Comparison of ENCODE assay signal across 22 mouse cellular contexts in the genomic region with DNA sequence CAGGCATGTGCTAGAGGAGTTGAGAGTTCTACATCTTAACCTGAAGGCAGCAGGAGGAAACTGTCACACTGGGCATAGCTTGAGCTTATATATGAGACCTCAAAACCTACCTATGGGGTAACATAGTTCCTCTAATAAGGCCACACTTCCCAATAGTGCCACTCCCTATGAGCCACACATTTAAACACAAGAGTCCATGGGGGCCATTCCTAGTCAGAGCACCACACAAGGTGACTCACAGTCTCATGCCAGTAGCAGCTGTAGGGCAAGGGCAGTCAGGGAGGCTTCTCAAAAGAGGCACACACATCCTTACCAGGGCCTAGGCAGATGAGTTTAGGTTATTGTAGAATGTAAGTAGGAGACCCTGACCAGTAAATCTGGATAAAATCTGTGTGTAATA.
DNase-seq lines count a peak whose midpoint lies in the region; ATAC-seq and TF ChIP-seq lines count a peak whose summit lies in the region.
"Had no signal": no experiment of that assay in that cellular context is flagged by ENCODE, and none has a peak within 500 bp of the region (broad histone marks: within the 10 kb centered on the region; RNA-seq: fewer than 3 reads in every experiment).

No protein-coding gene starts in this region.

- H3K4me2 ChIP-seq in myocyte (ENCODE audit: low read depth) = no peak overlapping the region
- H3K4me2 ChIP-seq: embryonic facial prominence, embryonic 13.5 days; heart, embryonic 15.5 days; liver, embryonic 15.5 days; midbrain, embryonic 12.5 days; neural tube, embryonic 13.5 days had no signal

- H3K36me3 ChIP-seq in myocyte (ENCODE audit: control insufficient read depth, insufficient read depth) = no peaks in the 10 kb centered on the region
- H3K36me3 ChIP-seq: liver, embryonic 15.5 days had no signal

- no peaks in the 10 kb centered on the region for H3K79me2 ChIP-seq in myocyte (ENCODE audit: control insufficient read depth, insufficient read depth)

- H3ac ChIP-seq in myocyte (ENCODE audit: control insufficient read depth, insufficient read length) = no peak overlapping the region

- ATAC-seq in erythroblast, adult 5-6 weeks (replicated peaks; ENCODE audit: low FRiP score, poor library complexity, severe bottlenecking) = no peak
- ATAC-seq: forebrain, embryonic 14.5 days; Patski had no signal

- DNase-seq in 3134 (ENCODE audit: extremely low read depth, insufficient read length, low spot score) = peak; percentile 59
- DNase-seq in 3T3-L1 (ENCODE audit: low read depth, low spot score) = peak; percentile 71
- peak; percentile 27 for DNase-seq in fibroblast of lung, adult 2 months (ENCODE audit: low read depth)
- DNase-seq in spleen, postnatal 36 days (ENCODE audit: low spot score in 2 of 2) = no peak
- DNase-seq in urinary bladder, postnatal 14 days (ENCODE audit: low spot score) = no peak
- DNase-seq: adrenal gland, postnatal 36 days; cerebellum, adult 11 months; cerebellum, postnatal 10 days; gastrocnemius, adult 2 months; kidney, adult 11 months; liver; right cerebral cortex, postnatal 14 days had no signal

- TF ChIP-seq POLR2A in myocyte (IDR thresholded peaks at IDR 0.05; ENCODE audit: insufficient read length, low read depth) = no peak

- no peak overlapping the region for H3K4me3 ChIP-seq in myocyte
- H3K4me3 ChIP-seq: embryonic facial prominence, embryonic 13.5 days; gastrocnemius, adult 2 months; heart, embryonic 15.5 days; limb, embryonic 10.5 days; liver, embryonic 15.5 days; midbrain, embryonic 12.5 days; neural tube, embryonic 13.5 days had no signal

- H3K27me3 ChIP-seq in myocyte (ENCODE audit: control insufficient read depth, insufficient read depth, insufficient read length) = no peaks in the 10 kb centered on the region
- H3K27me3 ChIP-seq: embryonic facial prominence, embryonic 13.5 days; heart, embryonic 15.5 days; liver, embryonic 15.5 days; midbrain, embryonic 12.5 days; neural tube, embryonic 13.5 days; Patski had no signal

TF ChIP-seq in myocyte, 11 proteins besides CTCF, POLR2A, EP300 and RAD21:
- no peak for TF ChIP-seq USF1 (IDR thresholded peaks at IDR 0.05; ENCODE audit: low read depth)
- peak in 2 of 3 experiments; percentile 21 to 59 for TF ChIP-seq MYOG (IDR thresholded peaks at IDR 0.05; ENCODE audit: control insufficient read depth in 1 of 3, insufficient read depth in 1 of 3, insufficient read length in 2 of 3, low read depth in 2 of 3)
- peak in 1 of 3 experiments; percentile 83 for TF ChIP-seq MYOD1 (IDR thresholded peaks at IDR 0.05; ENCODE audit: control insufficient read depth in 1 of 3, insufficient read length in 2 of 3, low read depth in 2 of 3)

Comparison
In these comparisons a context has a peak if more than half of its experiments do, and no peak if none do; other contexts are left out.
1. DNase-seq: peak in 3134 (single experiment), 3T3-L1 (single experiment) and fibroblast of lung, adult 2 months (single experiment); none in spleen, postnatal 36 days (0 of 2) and urinary bladder, postnatal 14 days (single experiment).